Mouse (Mus musculus) ES-E14 (cell line): ENCODE results near the gene Gap43. TPM values are rescaled to one million over a fixed set of nuclear protein-coding genes. Genes with fewer than 3 reads are reported as not detected.
"Not testable (repeated sequence)": the region's sequence is repeated elsewhere in the genome, so short reads cannot be mapped to it uniquely, and the experiment has no call there.

ENCODE experiments used
- DNase-seq: peaks from one replicate; pipeline ENCODE4 v3.0.0-alpha.2; 2013; ENCODE audit warnings: low read depth, low spot score
- H3K27ac ChIP-seq: 2 replicates; pipeline ENCODE4 v1.5.1; 2012; ENCODE audit warnings: low read depth, mild to moderate bottlenecking, low read length, moderate library complexity, mixed read lengths; ENCODE audit not compliant: poor library complexity, insufficient read depth, severe bottlenecking
- H3K36me3 ChIP-seq: 2 replicates; pipeline ENCODE4 v1.6.1; 2012; ENCODE audit warnings: mild to moderate bottlenecking, low read length, moderate library complexity, mixed read lengths; ENCODE audit not compliant: control insufficient read depth, poor library complexity, insufficient read depth, severe bottlenecking
- H3K4me1 ChIP-seq, 2 experiments: fragments of 150-350 bp in 1 of 2; sonication (generic) in 1 of 2; 2 replicates each; pipeline ENCODE4 v1.6.1; 2012; ENCODE audit warnings: low read length in 2 of 2, mild to moderate bottlenecking in 1 of 2, mixed read lengths in 1 of 2; ENCODE audit not compliant: control insufficient read depth in 2 of 2, insufficient read depth in 2 of 2, poor library complexity in 1 of 2
- H3K4me3 ChIP-seq, 2 experiments: fragments of 150-350 bp in 1 of 2; sonication (generic) in 1 of 2; 2 replicates each; pipeline ENCODE4 v1.5.1; 2012; ENCODE audit warnings: low read length in 2 of 2, low read depth in 1 of 2, mild to moderate bottlenecking in 1 of 2, mixed read lengths in 1 of 2; ENCODE audit not compliant: insufficient read depth in 1 of 2, poor library complexity in 1 of 2, severe bottlenecking in 1 of 2
- H3K9ac ChIP-seq: 2 replicates; pipeline ENCODE4 v1.6.1; 2012; ENCODE audit warnings: low read depth, mild to moderate bottlenecking, low read length, mixed read lengths; ENCODE audit not compliant: poor library complexity, insufficient read depth, severe bottlenecking
- H3K9me3 ChIP-seq: fragments of 150-350 bp; sonication (generic); 2 replicates; pipeline ENCODE4 v1.6.1; 2012; ENCODE audit warnings: low read depth, mild to moderate bottlenecking, low read length; ENCODE audit not compliant: control insufficient read depth, insufficient read depth
- CHD2 ChIP-seq: IDR thresholded peaks from 2 replicates; pipeline ENCODE4 v1.6.1; 2014; ENCODE audit warnings: mild to moderate bottlenecking, low read depth, low read length, inconsistent platforms
- HCFC1 ChIP-seq: IDR thresholded peaks from 2 replicates; pipeline ENCODE4 v1.6.1; 2012; ENCODE audit warnings: low read length, inconsistent platforms, borderline replicate concordance; ENCODE audit not compliant: insufficient read depth
- MAFK ChIP-seq: IDR thresholded peaks from 2 replicates; pipeline ENCODE4 v1.6.1; 2014; ENCODE audit warnings: mild to moderate bottlenecking, low read depth, low read length, inconsistent platforms; ENCODE audit not compliant: insufficient read depth
- ZC3H11A ChIP-seq: IDR thresholded peaks from 2 replicates; pipeline ENCODE4 v1.6.1; 2012; ENCODE audit warnings: low read depth, mild to moderate bottlenecking, inconsistent platforms, low read length, borderline replicate concordance
- ZNF384 ChIP-seq: IDR thresholded peaks from 2 replicates; pipeline ENCODE4 v1.6.1; 2012; ENCODE audit warnings: low read depth, low read length, inconsistent platforms
- in situ Hi-C, 2 experiments: fragments of 600-800 bp; cut with MboI; formaldehyde crosslinking; loops; one replicate each; pipeline ENCODE4 v1.15.1; 2025; ENCODE audit warnings: low sequenced_read_pairs in 2 of 2, inconsistent platforms in 1 of 2; ENCODE audit not compliant: unreplicated experiment in 2 of 2
- total RNA-seq: library from RNA; depleted of rRNA; stranded (reverse); fragments of 300-350 nt; gene quantifications from 2 replicates; pipeline ENCODE4 v1.2.3, GENCODE M21; 2012

Gene Gap43
- total RNA-seq, 1 experiment: 35.4 TPM

- Histone ChIP-seq H3K9me3 (no peaks in the 10 kb centered on the region), H3K4me1 (no peaks in the 10 kb centered on the region), H3K9ac (no peak overlapping the region), H3K4me3 (no peak overlapping the region), H3K36me3 (no peaks in the 10 kb centered on the region), H3K27ac (no peak overlapping the region)
- in situ Hi-C loops: no loop called here
- TF ChIP-seq MAFK (no peak), ZNF384 (no peak)
- no peak for DNase-seq
Observed at GRCm38 (mm10) chr16:42262935-42263542, 77.4 kb downstream of the Gap43 start.

GRCm38 (mm10) chr16:42255693-42256092 is 84.8 kb downstream of the Gap43 start:
- TF ChIP-seq ZNF384 (no peak), ZC3H11A (no peak), CHD2 (no peak), MAFK (no peak), HCFC1 (no peak)
- DNase-seq: no peak
- in situ Hi-C loops: no loop called here
- Histone ChIP-seq H3K9ac (no peak overlapping the region), H3K27ac (no peak overlapping the region), H3K4me3 (no peak overlapping the region), H3K4me1 (no peaks in the 10 kb centered on the region), H3K9me3 (no peaks in the 10 kb centered on the region), H3K36me3 (no peaks in the 10 kb centered on the region)

GRCm38 (mm10) chr16:42255222-42255621 is 85.2 kb downstream of the Gap43 start:
- Histone ChIP-seq H3K27ac (no peak overlapping the region), H3K9ac (no peak overlapping the region), H3K9me3 (no peaks in the 10 kb centered on the region), H3K36me3 (no peaks in the 10 kb centered on the region), H3K4me1 (no peaks in the 10 kb centered on the region), H3K4me3 (no peak overlapping the region)
- DNase-seq: no peak
- in situ Hi-C loops: no loop called here
- TF ChIP-seq CHD2 (no peak), MAFK (no peak), ZC3H11A (no peak), ZNF384 (no peak), HCFC1 (no peak)

- Histone ChIP-seq H3K4me1 (no peaks in the 10 kb centered on the region), H3K4me3 (no peak overlapping the region), H3K27ac (no peak overlapping the region), H3K9ac (no peak overlapping the region), H3K9me3 (no peaks in the 10 kb centered on the region), H3K36me3 (no peaks in the 10 kb centered on the region)
- DNase-seq: no peak
- no peak for TF ChIP-seq ZNF384
- TF ChIP-seq MAFK: no peak
- no peak for TF ChIP-seq ZC3H11A
- TF ChIP-seq CHD2: no peak
- no peak for TF ChIP-seq HCFC1
- in situ Hi-C loops: no loop called here
Observed at GRCm38 (mm10) chr16:42252252-42252651, 88.2 kb downstream of the Gap43 start.

- H3K4me3 ChIP-seq, DNase-seq, H3K9me3 ChIP-seq, H3K4me1 ChIP-seq, H3K9ac ChIP-seq, in situ Hi-C loops, H3K27ac ChIP-seq, H3K36me3 ChIP-seq: not testable (repeated sequence)
Observed at GRCm38 (mm10) chr16:42244121-42244520, 96.3 kb downstream of the Gap43 start.
